Mouse (Mus musculus): ENCODE measurements at regions not wholly inside any gene's neighbourhood (a gene's known extent, or its start where the extent isn't known, plus 50 kb on each side); places are given as distances from the start of the nearest gene placed in this dataset.

GRCm38 (mm10) chrX:142552196-142552595 lies 129.0 kb upstream of the Tmem164 start:
- DNase-seq = no peak

GRCm38 (mm10) chrX:142554161-142554560 lies 127.0 kb upstream of the Tmem164 start:
- DNase-seq = no peak

GRCm38 (mm10) chrX:142557496-142557895 lies 123.7 kb upstream of the Tmem164 start:
- DNase-seq = no peak

GRCm38 (mm10) chrX:142560209-142560912 lies 120.8 kb upstream of the Tmem164 start:
- DNase-seq = no peak

- peak; percentile 12 for DNase-seq
These were observed 119.4 kb upstream of the Tmem164 start for GRCm38 (mm10) chrX:142561788-142562187.

- DNase-seq = no peak
These were observed 117.0 kb upstream of the Tmem164 start for GRCm38 (mm10) chrX:142564186-142564585.

GRCm38 (mm10) chrX:142571772-142572171 lies 109.4 kb upstream of the Tmem164 start:
- no peak for DNase-seq

GRCm38 (mm10) chrX:142574022-142574421 lies 107.2 kb upstream of the Tmem164 start:
- DNase-seq = no peak

GRCm38 (mm10) chrX:142574945-142575710 lies 106.1 kb upstream of the Tmem164 start:
- peak; percentile 49 for DNase-seq

- no peak for DNase-seq
These were observed 105.1 kb upstream of the Tmem164 start for GRCm38 (mm10) chrX:142576127-142576526.

GRCm38 (mm10) chrX:142577449-142578081 lies 103.6 kb upstream of the Tmem164 start:
- DNase-seq = peak; percentile 10

GRCm38 (mm10) chrX:142585281-142585680 lies 95.9 kb upstream of the Tmem164 start:
- no peak for DNase-seq

- DNase-seq = no peak
These were observed 81.8 kb upstream of the Tmem164 start for GRCm38 (mm10) chrX:142599377-142599776.

- DNase-seq = no peak
These were observed 80.4 kb upstream of the Tmem164 start for GRCm38 (mm10) chrX:142600782-142601181.

GRCm38 (mm10) chrX:142605088-142605487 lies 76.1 kb upstream of the Tmem164 start:
- DNase-seq = no peak

- no peak for DNase-seq
These were observed 74.5 kb upstream of the Tmem164 start for GRCm38 (mm10) chrX:142606595-142607205.

GRCm38 (mm10) chrX:142616189-142616872 lies 64.9 kb upstream of the Tmem164 start:
- no peak for DNase-seq

- no peak for DNase-seq
These were observed 62.8 kb upstream of the Tmem164 start for GRCm38 (mm10) chrX:142618389-142618788.

- no peak for DNase-seq
These were observed 57.8 kb upstream of the Tmem164 start for GRCm38 (mm10) chrX:142623359-142623758.

GRCm38 (mm10) chrX:142623882-142624281 lies 57.3 kb upstream of the Tmem164 start:
- DNase-seq = no peak

Data from liver (tissue).